Mouse (Mus musculus): ENCODE results near the gene Rab13.

Gene Rab13

DNA sequence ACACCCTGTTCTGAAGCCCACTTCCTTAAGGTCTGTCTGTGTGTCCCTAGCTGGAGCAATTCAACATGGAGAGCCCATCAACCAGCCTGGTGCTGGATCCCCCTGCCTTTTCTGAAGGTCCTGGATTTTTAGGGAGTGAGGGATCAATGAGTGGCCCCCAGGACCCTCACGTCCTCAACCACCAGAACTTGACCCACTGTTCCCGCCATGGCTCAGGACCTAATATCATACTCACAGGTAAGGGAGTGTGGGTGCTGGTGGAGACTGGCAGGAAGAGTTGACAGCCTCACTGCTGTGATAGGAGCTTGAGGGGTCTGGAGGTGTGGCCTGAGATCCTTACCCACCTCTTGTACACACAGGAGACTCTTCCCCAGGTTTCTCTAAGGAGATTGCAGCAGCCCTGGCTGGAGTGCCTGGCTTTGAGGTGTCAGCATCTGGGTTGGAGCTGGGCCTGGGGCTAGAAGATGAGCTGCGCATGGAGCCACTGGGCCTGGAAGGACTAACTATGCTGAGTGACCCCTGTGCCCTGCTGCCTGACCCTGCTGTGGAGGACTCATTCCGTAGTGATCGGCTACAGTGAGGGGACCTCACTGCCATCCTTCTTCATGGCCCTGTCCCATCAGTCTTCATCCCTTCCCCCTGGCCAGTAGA is 49.8 kb downstream of the Rab13 start:
- DNase-seq: no peak

DNA sequence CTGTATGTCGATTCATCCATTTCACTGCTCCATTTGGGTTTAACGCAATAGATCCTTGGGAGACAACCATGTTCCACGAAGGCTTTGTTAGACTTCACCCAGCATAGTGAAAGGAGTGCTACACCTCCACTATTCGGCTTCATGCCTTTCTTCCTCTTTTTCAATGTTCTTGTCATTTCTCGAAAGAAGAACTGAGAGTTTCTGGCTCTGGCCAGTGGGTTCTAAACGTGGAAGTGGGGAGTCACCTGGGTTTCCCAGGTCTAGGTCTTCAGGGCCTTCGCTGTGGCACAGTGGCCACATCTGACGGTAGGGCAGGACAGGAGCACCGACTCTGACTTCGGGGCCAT is 51.2 kb downstream of the Rab13 start:
- DNase-seq: no peak

DNA sequence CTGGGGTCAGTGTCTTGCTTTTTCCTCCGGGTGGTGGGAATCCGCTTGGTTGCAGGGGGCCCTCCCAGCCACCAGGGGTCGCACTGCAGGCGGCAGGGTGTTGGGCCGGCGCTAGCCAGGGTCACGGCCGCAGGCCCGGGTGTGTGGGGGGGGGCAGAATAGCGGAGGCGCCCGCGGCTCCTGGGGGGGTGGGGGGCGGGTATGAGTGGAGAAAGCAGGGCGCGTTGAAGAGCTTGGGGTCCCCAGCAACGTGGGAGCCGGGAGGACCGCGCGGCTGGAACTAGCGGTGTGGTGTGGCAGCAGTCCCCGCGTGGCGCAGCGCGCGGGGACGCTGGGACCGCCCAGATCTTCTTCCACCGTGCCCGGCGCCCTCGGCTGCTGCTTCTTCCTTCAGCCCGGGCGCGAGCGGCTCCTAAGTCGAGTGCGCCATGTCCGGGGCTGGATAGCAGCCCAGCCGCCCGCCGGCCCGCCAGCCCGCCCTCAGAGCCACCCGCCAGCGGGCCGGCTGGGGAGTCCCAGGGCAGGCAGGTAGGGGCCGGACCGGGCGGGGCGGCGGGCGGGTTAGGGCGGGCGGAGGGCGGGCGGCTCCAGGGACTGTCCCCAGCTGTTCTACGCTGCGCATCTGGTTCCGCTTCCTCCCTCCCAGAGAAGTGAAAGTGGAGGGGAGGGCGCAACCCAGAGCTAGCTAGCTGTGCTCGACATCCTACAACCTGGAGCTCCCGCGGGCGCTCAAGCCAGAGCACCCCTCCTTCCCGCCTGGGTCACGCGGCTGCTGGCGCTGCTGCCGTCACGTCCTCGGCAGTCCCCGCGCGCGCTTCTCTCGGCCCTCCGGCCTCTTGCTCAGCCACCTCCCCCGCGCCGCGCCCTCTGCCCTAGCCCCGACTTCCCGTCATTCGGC is 51.8 kb downstream of the Rab13 start, which contains the start of gene Dennd4b:
TSS of gene Dennd4b (plus strand) at position 152 of the 898 bp plus-strand sequence.
- peak; percentile 94 for DNase-seq

DNA sequence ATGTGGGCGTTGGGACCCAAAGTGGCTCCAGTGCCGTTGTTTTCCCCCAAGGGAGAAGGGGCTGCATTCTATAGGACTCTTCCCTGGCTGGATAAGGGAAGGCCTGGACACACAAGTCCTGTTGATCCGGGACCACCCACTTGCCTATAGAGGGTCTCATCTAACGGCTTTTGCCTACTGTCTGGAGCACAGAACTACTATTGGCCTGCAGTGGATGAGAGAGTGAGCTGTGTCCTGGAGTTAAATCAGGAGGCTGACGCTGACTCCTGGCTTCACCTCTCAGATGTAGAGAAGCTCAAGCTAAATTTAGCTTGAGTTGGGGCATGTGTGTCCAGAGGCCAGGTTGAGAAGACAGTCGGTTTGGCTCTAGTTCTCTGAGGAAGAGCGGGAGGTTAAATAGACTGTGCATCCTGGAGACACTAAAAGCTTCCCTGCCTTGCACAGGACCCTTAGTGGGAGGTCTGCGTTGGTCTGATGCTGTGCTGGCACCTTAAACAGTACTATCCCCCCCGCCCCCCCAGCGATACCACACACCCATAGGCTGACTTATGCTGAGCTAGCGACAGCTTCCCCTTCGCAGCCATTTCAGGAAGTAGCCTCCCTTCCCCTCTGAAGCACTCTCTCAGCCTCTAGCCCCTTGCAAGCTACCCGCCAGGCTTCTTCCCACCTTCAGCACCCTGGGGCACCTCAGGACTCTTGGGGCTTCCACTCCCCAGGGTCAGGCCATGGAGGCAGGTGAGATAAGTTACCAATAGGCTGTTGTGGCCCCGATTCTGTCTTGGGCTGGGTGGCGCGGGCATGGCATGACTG is 52.6 kb downstream of the Rab13 start:
- no peak for DNase-seq

DNA sequence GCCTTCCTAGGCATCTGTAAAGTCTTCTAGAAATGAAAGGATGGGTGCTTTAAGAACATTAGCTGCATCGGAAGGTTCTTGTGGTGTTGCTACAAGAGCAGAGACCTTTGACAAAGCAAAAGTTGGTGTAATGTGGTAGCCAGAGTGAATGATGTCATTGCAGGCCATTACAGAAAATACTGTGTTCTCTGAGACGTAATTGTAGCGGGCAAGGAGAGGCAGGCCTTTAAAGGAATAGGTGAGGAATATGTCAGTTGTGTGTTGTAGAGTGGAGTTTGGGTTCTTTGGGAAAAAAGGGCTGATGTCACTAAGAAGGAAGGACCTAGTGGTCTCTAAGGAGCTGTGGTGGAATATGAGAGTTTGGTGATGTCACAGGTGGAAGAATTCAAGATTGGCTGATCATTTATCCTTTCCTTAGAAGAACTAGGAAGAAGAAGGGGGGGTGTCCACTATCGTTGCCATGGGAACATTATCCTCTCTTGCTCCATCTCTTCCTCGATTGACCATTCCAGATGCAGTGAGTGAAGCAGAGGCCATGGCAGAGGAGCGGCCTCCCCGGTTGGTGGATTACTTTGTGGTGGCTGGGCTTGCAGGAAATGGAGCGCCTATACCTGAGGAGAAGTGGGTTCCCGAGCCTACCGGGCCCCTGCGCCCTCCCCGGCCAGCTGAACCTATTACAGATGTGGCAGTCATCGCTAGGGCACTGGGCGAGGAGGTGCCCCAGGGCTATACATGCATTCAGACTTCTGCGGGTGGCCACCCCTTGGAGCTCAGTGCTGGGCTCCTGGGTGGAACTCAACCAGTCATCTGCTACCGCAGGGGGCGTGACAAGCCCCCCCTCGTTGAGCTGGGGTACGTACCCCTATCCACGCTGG is 53.6 kb downstream of the Rab13 start:
- no peak for DNase-seq

DNA sequence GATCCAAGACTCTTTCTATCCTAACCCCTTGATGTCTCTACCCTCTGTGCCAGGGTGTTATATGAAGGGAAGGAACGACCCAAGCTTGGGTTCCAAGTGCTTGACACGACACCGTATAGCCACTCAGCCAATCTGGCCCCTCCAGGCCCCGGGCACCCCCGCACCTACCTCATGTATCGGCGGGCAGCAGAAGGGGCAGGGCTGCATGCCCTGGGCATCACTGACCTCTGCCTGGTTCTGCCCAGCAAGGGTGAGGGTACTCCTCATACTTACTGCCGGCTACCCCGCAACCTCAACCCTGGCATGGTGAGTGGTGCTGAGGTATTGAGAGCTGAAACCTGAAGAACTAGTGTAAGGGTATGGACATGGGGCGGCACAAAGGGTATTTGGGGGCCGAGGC is 54.7 kb downstream of the Rab13 start:
- DNase-seq: no peak

DNA sequence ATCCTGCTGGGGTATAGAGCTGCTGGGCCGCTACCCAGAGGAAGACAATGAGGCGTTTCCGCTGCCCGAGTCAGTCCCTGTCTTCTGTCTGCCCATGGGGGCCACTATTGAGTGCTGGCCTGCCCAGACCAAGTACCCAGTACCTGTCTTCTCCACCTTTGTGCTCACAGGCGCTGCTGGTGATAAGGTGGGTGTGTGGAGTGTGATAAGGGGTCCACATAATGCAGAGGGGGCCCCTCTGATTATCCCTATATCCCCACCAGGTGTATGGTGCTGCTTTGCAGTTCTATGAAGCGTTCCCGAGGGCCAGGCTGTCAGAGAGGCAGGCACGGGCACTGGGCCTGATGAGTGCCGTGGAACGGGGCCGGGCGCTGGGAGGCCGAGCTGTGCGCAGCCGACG is 55.5 kb downstream of the Rab13 start:
- DNase-seq: no peak

DNA sequence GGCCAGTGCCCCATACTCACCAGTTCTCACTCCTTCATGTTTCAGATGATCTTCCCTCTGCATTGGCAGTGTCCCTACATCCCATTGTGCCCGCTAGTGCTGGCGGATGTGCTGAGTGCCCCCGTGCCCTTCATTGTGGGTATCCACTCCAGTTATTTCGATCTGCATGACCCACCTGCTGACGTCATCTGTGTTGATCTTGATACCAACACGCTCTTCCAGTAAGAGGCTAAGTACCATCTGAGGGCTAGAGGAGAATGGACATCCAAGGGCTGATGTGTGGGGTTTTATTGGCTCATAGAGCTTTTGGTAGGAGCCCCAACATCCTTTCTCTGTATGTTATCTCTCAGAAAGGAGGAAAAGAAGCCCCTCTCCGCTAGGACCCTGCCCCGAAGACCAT is 57.3 kb downstream of the Rab13 start:
- no peak for DNase-seq

DNA sequence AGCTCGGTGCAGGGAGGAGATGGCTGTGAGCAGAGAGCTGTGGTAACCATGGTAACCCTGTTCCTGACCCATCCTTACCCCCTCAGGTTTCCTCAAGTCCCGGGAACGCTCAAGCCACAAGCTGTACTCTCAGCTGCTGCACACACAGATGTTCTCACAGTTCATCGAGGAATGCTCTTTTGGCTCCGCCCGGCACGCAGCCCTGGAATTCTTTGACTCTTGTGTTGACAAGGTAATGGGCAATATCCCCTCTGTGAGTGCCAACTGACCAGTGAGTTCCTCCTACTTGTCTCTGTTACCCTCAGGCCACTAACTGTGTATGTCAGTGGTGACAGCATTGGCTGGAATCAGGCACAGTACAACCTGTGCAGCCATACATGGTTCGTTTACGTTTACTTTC is 58.7 kb downstream of the Rab13 start:
- no peak for DNase-seq

DNA sequence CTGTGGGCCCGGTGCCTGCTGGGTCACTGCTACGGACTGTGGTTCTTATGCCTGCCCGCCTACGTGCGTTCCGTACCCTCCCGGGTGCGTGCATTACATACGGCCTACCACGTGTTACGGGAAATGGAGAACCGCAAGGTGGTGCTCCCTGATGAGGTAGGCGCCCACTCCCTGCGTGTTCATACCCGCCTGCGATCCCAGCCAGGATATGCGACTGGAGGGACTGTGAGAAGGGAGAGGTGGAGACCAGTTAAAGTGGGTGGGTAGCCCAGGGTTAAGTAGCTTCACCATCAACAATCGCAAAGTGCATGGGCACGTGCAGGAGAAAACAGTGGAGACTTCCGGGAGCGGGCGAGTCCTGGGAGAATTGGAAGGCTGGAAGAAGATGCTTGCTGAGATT is 60.4 kb downstream of the Rab13 start:
- no peak for DNase-seq

DNA sequence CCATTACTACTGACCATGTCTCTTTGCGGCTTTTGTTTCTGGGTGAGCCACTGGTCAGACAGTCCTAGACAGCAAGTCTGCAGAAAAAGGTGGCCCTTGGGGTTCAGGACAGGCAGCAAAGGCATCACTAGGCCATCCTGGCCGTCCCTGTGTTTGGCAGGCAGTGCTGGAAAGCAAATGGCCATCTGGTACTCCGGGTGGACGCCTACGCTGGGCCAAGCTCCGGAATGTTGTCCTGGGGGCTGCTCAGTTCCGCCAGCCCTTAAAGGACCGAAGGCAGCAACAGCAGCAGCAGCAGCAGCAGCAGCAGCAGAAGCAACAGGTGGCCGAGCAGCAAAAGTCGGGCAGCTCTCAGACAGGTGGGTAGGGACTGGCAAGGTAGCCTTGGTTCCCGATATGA is 61.8 kb downstream of the Rab13 start:
- DNase-seq: no peak

Data from layer of hippocampus, adult 9-11 months (tissue).